Mouse (Mus musculus): Measurements from ENCODE around the gene Ssxb5.
A peak's percentile ranks its signal among the peaks of the same experiment; 100 is the strongest.
"Not testable (repeated sequence)": the region's sequence is repeated elsewhere in the genome, so short reads cannot be mapped to it uniquely, and the experiment has no call there.

The Ssxb5 gene

GRCm38 (mm10) chrX:8803391-8803790 lies at the start of gene Ssxb5:
Gene Ssxb5, plus strand, starts transcription at chrX:8803691.
- not testable (repeated sequence) for DNase-seq (ENCODE audit: low spot score in 2 of 2)

- DNase-seq (ENCODE audit: low spot score in 2 of 2): peak; percentile 39 to 47
Observed at GRCm38 (mm10) chrX:8832043-8832442, 28.6 kb downstream of the Ssxb5 start.

- no peak for DNase-seq (ENCODE audit: low spot score in 2 of 2)
Observed at GRCm38 (mm10) chrX:8843694-8844093, 40.2 kb downstream of the Ssxb5 start, which contains the start of gene Gm6592. Gene Gm6592, plus strand, starts transcription at chrX:8843994.

GRCm38 (mm10) chrX:8852486-8852885 lies 49.0 kb downstream of the Ssxb5 start:
- DNase-seq (ENCODE audit: low spot score in 2 of 2): no peak

Measured in frontal cortex, postnatal 25 days (tissue).